Mouse (Mus musculus) retina, postnatal 7 days (tissue): ENCODE data around the gene Ptprn2.

ENCODE experiments used
- DNase-seq: peaks from one replicate; pipeline ENCODE4 v3.0.0-alpha.2; 2012; ENCODE audit warnings: low read depth, low spot score

Gene Ptprn2

DNA sequence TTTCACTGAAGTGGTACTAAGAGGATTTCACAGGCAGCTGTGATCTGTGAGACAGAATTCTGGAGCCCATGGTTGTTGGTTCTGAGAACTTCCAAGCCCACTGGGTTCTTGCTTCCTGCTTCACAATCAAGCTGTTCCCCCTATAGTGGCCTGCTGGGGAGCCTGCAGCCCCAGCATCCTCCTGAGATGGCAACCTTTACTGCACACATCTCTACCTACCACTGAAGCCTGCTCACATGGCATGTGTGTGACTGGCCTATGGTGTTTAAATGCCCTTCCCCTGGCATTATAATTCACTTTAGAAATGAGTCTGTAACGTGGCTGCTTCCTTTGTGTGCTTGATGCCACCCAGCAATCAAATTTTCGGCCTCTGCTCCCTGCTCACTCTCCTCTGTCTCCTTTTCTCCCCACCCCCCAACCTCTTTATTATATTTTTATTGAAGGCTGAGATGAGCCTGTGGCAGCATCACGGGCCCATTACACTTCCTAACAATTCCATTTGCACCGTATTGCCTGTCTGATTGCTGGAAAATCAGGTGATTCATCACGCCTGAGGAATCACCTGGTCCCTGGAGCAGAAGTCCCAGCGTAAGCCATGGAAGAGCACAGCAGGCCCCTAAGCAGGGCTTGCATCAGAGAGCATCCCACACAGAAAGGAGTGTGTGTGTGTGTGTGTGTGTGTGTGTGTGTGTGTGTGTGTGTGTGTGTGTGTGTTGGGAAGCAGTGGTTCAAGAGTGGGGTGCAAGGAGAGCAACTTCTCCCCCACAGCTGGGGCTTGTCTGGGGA, 402.2 kb downstream of the Ptprn2 start:
- DNase-seq = no peak

DNA sequence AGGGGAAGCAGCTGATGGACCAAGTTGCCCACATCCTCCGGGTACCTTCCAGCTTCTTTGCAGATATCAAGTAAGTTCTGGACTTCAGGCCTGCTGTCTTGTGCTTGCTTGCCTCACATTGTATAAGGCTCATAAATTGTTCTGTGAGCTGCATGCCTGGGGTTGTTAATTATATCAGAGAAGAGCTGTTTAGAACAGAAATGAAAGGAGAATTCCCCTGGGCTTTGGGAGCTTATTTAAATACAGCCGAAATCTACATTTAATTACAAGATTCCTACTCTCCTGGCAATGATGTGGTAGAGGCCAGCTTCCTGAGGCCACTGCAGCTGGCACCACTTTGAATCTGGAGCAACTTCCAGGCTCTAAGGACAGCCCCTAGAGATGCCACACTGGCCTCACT, 403.3 kb downstream of the Ptprn2 start:
- DNase-seq = no peak

DNA sequence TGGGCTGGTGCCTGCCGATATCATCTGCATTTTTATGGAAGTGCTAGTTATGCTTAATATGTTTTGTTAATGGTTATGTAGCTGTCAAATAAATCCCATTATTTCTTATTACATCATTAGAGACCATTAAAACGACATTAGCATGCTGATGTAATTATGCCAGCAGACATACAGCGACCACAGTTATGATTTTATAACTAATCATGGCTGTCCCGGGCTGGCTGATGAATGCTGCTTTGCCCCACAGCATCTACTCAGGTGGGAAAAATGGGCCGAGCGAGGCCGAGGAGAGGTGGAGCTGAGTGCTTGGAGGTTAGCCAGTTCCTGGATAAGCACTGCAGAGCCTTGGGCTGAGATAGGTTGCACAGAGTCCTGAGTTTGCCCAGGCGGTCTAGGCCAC, 407.1 kb downstream of the Ptprn2 start:
- DNase-seq = no peak

DNA sequence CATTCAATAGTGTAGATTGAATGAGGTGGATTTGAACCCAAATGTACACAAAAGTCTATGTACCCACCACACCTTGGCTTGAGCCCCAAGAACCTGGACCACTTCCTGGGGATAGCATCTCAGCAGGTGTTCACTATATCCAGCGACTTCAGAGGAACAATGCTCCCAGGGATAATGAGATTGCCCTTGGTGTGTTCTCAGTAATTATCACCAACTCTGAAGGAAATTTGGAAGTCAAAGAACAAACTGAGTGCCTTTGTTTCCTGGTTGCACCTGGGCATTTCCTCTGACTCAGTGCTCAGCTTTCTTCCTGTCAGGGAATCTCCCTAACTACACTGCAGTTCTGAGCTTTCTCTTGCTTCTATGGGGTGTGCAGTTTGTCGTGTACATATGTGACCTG, 411.1 kb downstream of the Ptprn2 start:
- no peak for DNase-seq

DNA sequence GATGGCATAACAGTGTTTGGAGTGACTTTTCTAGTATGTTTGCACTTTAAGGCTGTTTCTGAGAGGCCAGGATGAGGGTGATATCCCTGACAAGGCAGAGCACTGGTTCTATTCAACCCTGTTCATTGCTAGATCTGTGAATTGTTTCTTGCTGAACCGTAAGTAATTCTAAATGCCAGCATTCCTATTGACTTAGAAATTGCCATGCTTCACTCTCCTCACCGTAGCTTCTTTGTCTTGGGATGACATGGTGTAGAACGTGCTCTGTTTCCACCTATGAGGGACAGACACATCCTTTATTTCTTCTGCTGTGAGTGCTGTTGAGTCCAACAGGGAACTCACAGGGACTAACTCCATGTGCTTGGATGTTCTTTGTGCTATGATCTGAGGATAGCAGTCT, 416.3 kb downstream of the Ptprn2 start:
- no peak for DNase-seq

DNA sequence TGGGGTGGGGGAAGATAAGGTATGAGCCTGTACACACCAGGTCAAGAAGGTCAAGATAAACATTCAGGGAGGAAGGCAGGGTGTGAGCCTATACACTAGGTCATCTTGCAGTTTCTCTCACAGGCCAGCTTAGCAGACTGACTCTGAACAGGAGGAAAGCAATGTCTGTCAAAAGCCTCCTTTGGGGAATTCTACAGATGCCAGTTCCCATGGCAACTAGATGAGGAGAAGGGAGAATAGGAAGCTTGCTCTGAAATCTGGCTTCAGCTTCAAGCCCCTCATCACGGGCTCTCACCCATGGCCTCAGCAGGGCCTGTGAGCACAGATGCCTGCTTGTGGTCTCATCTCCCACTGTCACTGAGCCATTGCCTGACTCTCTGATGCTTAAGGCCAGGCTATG, 421.9 kb downstream of the Ptprn2 start:
- no peak for DNase-seq

DNA sequence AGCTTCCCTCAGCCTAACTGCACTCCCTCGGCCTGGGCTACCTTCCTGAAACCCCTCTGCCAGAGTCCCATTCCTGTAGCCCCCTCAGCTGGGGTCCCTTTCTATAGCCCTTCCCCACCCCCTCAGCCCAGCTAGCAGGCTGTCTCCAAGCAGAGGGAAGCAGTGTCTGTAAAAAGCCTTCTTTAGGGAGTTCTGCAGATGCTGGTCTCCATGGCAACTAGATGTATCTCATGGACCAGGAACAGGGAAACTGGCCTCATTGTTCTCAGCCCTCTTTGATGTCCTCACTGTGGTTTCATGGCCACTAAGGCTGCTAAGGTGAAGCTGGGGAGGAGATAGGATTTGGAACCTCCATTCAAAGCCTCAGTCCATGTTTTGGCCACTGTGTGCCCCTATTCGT, 423.1 kb downstream of the Ptprn2 start:
- DNase-seq = no peak

DNA sequence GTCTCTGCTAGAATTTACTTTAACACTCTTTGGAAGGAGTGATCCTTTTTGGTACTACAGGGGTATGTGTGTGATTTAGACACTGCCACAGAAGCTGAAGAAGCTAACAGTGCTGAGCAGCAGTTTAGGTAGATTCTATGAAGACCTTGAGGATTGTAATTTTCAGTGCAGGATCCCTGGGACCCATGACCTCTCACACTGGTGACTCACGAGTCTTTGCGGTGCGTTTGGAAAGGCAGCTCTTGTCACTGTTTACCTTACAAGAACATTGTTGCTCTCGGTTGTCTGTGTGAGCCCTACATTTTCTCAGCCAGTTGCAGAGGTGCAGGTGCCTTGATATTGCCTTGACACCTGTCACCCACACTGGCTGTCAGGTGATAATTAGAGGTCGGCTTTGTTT, 431.3 kb downstream of the Ptprn2 start:
- no peak for DNase-seq

DNA sequence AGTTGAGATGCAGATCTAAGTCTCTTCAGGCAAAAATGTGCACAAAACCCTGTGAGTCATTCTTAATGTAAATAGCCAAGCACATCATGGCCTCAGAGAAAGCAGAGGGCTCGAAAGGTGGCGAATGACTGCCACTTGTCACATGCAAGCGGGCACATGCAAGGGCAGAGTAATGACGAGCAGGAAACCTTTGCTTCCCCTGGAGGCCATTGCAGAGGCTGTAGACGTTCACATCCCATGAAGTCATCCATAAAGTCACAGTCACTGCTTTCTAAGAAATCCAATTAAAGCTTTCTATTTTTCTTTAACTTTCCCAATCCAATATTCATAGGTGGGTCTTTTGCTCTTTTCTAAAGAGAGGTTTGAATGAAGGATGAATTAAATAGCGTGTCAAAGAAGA, 433.7 kb downstream of the Ptprn2 start:
- DNase-seq = no peak

DNA sequence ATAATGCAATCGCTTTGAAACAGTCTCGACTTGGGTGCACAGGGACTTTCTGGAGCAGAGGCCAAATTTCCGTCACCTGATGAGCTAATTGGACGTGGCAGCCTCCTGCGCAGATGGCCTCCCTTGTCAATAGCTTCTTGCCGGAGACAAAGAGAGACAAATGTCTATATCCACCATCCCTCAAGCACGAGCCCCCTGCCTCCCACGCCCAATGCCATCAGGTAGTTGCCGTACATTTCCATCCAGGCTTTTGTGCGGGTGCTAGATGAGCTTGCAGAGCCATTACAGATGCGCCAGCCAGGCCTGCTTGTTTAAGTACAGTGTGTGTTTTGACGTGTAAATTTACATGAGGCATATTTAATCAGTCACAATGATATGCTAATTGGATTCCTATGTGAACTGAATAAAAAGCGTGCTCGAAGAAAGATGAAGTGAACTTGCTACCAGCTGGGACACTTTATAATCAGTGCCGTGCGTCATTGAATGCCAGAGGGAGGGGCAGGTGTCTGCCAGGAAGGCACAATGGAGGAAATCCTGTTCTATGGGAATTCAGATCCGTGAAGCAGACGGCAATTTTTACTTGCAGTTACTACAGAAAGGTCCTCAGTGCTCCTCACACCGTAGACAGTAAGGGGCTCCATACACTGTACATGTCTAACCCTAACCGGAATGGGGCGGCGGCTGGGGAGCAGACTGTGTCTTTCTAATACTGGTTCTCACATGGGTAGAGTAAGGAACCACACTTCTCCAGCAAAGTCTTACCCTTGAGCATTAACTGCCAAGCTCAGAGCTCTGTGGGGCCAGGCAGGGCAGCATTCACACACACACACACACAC, 434.4 kb downstream of the Ptprn2 start:
- DNase-seq = no peak

DNA sequence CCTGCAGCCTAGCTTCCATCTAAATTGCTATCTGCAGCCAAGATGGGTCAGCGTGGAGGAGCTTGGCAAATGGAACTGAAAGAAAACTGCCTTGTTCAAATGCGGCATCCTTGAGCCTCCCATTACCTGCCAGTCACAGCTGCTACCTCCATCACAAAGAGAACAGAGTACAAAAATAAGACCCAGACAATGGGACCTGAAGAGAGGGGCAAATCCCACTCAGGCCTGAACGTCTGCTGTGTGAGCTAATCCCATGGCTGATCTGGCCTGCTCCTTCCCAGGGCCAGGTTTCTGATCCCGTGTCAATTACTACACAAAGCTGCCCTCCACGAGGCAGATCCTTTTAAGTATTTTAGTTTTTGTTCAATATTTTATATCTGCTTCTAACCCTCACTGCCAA, 441.6 kb downstream of the Ptprn2 start:
- DNase-seq = no peak

DNA sequence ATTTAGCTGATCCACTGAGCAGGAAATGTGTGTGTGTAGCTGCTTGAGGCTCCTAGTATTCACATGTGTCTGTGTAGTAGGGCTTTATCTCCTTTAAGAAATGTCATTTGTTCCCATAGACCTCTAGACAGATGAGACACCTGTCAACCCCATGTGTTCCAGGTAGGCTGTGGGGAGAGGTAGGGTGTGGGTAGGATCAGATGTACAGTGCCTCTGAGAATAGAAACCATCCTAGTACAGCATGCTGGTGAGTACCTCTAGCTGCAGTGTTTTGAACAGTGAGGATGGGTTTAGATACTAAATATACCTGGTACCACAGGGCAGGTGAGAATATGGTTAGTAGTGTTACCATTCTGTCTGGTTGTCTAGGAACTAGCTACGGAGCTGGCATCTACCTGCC, 442.0 kb downstream of the Ptprn2 start:
- no peak for DNase-seq

DNA sequence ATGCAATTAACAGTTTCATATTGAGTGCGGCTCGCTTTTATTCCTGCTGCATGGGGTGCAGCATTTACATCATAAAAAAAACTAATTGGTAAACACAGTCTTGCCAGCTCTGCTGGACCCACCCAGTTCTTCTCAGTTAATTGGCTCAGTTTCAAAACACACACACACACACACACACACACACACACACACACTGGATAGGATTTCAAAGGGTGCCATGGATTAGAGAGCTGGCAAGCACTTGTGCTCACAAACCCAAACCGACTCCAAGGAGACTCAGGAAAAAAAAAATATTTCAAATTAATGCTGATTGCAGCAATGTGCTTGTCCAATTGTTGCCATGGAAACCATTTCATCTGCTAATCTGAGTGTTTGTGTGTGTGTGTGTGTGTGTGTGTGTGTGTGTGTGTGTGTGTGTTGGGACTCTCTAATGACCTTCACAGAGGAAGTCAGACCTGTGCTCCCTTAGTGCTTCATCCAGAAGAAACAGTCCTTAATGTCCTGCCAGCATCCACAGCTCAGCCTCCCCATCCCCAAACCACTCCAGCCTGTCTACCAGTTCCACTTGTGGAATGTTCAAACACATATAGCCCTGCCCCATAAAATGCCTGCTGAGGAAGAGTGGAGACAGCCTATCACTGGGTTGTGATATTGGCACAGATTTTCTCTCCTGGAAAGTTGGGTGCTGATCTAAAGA, 452.8 kb downstream of the Ptprn2 start:
- DNase-seq = no peak

DNA sequence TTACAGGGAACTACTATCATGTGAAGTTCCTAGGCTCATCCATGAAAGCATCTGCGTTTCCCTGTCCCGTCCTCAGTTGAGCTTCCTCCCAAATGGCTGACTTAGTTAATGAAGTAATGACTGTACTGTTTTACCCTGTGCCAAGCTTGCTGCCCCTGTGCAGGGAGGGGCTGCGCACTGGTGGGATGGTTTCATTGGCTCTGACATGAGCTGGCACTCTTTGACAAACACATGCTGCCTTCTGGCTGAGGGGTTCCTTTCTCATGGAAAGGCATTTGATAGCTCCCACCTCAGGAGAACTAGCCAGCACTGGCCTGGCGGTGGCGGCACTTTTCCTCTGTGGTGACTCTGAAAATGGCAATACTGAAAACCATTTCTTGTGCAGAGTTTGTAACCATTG, 458.4 kb downstream of the Ptprn2 start:
- no peak for DNase-seq

DNA sequence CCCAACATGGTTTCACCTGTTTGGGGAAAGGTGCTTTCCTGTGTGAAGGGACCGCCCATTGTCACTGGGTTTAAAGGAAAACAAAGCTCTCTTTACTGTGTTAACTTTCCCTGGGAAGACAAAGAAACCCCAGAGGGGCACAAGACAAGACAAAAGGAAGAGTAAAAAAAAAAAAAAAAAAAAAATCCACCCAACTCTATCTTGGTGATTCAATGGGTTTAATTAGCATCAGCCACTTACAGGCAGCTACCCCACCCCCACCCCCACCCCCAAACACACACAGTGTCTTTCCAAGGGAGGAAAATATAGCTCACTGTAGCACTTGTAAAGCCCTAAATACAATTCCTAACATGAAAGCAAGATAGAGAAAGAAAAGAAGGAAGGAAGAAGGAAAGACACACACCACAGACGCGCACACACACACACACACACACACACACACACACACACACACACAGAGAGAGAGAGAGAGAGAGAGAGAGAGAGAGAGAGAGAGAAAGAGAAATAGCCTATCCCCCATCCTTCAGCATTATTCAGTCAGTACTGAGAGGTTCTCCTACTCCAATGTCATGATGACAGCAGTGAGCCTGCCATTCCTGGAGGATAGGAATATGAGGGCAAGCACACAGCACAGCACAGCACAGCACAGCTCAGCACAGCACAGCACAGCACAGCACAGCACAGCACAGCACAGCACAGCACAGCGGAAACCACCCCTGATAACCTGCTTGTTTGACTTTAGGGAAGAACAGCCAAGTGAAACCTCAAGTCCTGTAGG, 462.8 kb downstream of the Ptprn2 start:
- no peak for DNase-seq

DNA sequence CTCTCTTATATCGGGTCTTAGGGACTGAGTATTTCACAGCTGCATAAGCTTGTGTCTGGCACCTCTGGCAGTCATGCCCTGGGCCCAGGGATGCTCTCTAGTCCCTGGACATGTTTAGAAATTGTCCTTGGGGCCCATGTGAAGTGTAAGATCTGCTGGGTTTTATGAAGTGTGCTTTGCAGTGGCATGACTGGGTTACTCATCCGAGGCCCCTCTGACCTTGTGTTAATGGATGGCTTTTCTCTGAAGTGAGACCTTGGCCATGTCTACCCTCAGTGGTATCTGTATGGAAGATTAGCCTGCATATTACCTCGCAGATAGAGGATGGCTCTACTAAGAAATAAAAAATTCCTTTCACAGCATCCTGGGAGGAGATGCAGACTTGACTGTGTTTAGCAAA, 464.2 kb downstream of the Ptprn2 start:
- no peak for DNase-seq

DNA sequence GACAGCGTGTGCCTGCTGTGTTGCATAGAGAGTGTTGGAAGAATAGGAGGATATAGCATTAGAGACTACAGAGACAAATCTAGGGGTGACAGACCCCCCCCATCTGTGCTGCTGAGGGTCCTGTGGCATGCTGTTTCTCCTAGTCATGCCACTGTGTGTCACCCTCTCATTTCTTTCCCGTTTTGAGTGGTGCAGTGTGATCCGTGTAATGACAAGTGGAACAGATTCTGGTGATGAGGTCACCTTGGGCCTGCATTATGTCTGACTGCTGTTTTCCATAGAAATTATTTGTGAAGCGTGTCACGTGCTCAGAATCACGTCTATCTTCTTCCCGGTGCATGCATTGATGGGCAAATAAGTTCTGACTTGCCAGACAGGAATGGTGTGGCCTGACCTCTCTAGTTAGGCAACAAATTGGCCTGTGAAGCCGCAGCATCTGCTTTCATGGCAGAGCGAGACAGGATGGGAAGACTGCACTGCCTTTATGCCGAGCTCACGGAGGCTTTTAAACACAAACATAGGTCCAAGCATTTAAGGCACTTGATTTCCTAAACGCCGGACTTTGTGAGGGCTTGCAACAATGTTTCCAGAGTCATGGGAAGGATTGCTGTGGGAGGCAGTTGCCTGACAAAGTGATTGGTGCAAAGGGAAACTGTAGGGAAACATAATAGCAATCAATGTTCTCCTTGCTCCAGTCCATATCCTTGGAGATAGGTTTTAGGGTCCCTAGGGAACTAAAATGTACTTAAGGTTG, 467.1 kb downstream of the Ptprn2 start:
- DNase-seq = no peak

DNA sequence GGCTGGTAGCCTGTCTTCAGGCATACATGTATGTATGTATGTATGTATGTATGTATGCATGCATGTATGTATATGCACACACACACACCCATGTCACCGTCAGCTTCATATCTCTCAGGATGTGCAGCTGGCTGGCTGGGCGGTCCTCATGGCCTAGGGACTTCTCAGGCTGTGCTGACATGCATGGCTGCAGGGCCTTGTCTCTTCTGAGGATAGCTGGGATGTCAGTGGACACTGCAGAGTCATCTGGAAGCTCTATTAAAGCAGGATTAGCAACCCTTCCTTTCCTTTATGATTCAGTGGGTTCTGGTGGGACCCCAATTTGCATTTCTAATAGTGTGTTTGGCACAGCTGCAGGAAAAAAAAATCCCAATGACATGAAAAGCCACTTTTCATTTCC, 473.6 kb downstream of the Ptprn2 start:
- DNase-seq = no peak

DNA sequence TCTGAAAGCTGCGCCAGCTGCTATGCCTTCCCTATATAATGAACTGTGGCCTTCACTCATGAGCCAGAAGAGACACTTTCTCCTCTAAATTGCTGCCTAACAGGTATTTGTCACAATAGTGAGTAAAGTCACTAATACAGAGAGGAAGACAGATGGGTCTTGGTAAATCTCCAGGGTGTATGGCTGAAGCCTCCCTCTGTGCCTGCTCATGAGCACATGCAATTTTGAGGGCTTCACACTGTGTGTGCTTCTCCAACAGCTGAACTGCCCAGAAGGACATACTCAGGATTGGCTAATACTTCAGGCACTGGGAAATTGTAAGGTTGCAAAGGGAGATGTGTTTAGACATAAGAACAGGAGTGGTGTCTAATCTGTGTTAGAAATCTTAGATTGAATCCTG, 478.4 kb downstream of the Ptprn2 start:
- DNase-seq = no peak

DNA sequence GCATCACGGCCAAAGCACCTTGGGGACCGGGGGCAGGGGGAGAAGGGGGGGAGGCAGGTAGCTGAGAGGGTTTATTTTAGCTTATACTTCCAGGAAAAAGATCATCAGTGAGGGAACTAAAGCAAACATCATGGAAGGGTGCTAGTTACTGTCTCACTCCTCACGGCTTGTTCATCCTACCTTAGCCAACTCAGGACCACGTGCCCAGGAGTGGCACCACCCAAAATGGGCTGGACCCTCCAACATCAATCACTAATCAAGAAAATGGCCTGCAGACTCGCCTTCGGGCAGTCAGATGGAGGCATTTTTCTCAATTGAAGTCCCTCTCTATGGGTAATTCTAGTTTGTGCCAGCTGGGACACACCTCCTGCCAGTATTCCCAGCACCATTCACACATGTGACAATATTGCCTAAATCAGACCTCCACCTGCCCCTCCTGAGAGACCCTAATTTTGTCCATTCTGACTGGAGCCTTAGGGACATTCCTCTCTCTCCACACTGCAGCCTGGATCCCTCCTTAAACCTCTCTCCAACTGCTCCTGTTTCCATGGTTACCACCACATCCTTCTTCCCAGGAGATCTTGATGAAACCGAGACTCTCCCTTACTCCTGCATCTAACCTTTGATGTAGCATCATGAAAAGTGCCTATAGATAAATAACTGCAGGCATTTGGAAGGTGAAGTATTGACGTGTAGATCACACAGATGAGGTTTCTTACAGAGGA, 482.9 kb downstream of the Ptprn2 start:
- DNase-seq = no peak
